Mouse (Mus musculus) MEL (cell line): ENCODE data around the gene Pfpl. TPM values are rescaled to one million over a fixed set of nuclear protein-coding genes. Genes with fewer than 3 reads are reported as not detected.

ENCODE experiments used
- DNase-seq: peaks from one replicate; pipeline ENCODE4 v3.0.0; 2011; ENCODE audit warnings: low read depth, low spot score
- H3K27ac ChIP-seq: 2 replicates; pipeline ENCODE4 v1.5.1; 2012; ENCODE audit warnings: low read depth, mild to moderate bottlenecking, control low read depth, low read length, moderate library complexity; ENCODE audit not compliant: control insufficient read depth
- H3K27me3 ChIP-seq, 2 experiments: fragments of 150-350 bp in 1 of 2; sonication (generic) in 1 of 2; 2 replicates each; pipeline ENCODE4 v1.6.1; 2012; ENCODE audit warnings: low read length in 2 of 2, mild to moderate bottlenecking in 2 of 2, improper control_type of control experiment in 1 of 2, moderate library complexity in 1 of 2; ENCODE audit not compliant: insufficient read depth in 2 of 2, control insufficient read depth in 1 of 2
- H3K36me3 ChIP-seq, 2 experiments: 2 replicates each; pipeline ENCODE4 v1.6.1; 2012 to 2014; ENCODE audit warnings: low read length in 2 of 2, improper control_type of control experiment in 1 of 2, inconsistent platforms in 1 of 2, mild to moderate bottlenecking in 1 of 2; ENCODE audit not compliant: insufficient read depth in 2 of 2, control insufficient read depth in 1 of 2
- H3K4me1 ChIP-seq, 2 experiments: fragments of 150-350 bp in 1 of 2; sonication (generic) in 1 of 2; 2 replicates each; pipeline ENCODE4 v1.6.1; 2012; ENCODE audit warnings: low read length in 2 of 2, improper control_type of control experiment in 1 of 2, mild to moderate bottlenecking in 1 of 2; ENCODE audit not compliant: insufficient read depth in 2 of 2, control insufficient read depth in 1 of 2
- H3K4me3 ChIP-seq, 2 experiments: fragments of 150-350 bp in 1 of 2; sonication (generic) in 1 of 2; 2 replicates each; pipeline ENCODE4 v1.5.1; 2012; ENCODE audit warnings: low read depth in 2 of 2, low read length in 2 of 2, mild to moderate bottlenecking in 2 of 2, moderate library complexity in 2 of 2, control low read depth in 1 of 2, improper control_type of control experiment in 1 of 2; ENCODE audit not compliant: control insufficient read depth in 1 of 2, insufficient read depth in 1 of 2
- H3K79me2 ChIP-seq: 2 replicates; pipeline ENCODE4 v1.6.1; 2012; ENCODE audit warnings: mild to moderate bottlenecking, low read length, moderate library complexity; ENCODE audit not compliant: control insufficient read depth, poor library complexity, insufficient read depth
- H3K9ac ChIP-seq: 2 replicates; pipeline ENCODE4 v1.6.1; 2012; ENCODE audit warnings: low read depth, mild to moderate bottlenecking, control low read depth, low read length, moderate library complexity; ENCODE audit not compliant: control insufficient read depth, poor library complexity, severe bottlenecking
- H3K9me3 ChIP-seq: fragments of 150-350 bp; sonication (generic); replicated peaks from 2 replicates; pipeline ENCODE4 v1.6.1; 2012; ENCODE audit warnings: mild to moderate bottlenecking, low read length, improper control_type of control experiment, moderate library complexity; ENCODE audit not compliant: insufficient read depth
- BHLHE40 ChIP-seq: IDR thresholded peaks from 2 replicates; pipeline ENCODE4 v1.6.1; 2012; ENCODE audit warnings: low read depth, mild to moderate bottlenecking, inconsistent platforms, low read length, improper control_type of control experiment, borderline replicate concordance
- CHD2 ChIP-seq: IDR thresholded peaks from 2 replicates; pipeline ENCODE4 v1.6.1; 2011; ENCODE audit warnings: low read length, improper control_type of control experiment
- ELF1 ChIP-seq: IDR thresholded peaks from 2 replicates; pipeline ENCODE4 v1.6.1; 2014; ENCODE audit warnings: low read depth, mild to moderate bottlenecking, inconsistent platforms, low read length, improper control_type of control experiment, moderate library complexity
- EP300 ChIP-seq, 2 experiments: IDR thresholded peaks; 2 replicates each; pipeline ENCODE4 v1.6.1; 2011; ENCODE audit warnings: improper control_type of control experiment in 2 of 2, low read length in 2 of 2, low read depth in 1 of 2, mild to moderate bottlenecking in 1 of 2
- MAX ChIP-seq: IDR thresholded peaks from 2 replicates; pipeline ENCODE4 v1.6.1; 2011; ENCODE audit warnings: low read length, improper control_type of control experiment
- MAZ ChIP-seq: IDR thresholded peaks from 2 replicates; pipeline ENCODE4 v1.6.1; 2012; ENCODE audit warnings: low read depth, mild to moderate bottlenecking, inconsistent platforms, low read length, improper control_type of control experiment
- MEF2A ChIP-seq: IDR thresholded peaks from 2 replicates; pipeline ENCODE4 v1.6.1; 2014; ENCODE audit warnings: low read depth, mild to moderate bottlenecking, inconsistent platforms, low read length, improper control_type of control experiment; ENCODE audit not compliant: poor library complexity, insufficient replicate concordance, severe bottlenecking; ENCODE audit errors: extremely low read depth
- MXI1 ChIP-seq: IDR thresholded peaks from 2 replicates; pipeline ENCODE4 v1.6.1; 2011; ENCODE audit warnings: mild to moderate bottlenecking, low read depth, low read length, improper control_type of control experiment
- MYB ChIP-seq: IDR thresholded peaks from 2 replicates; pipeline ENCODE4 v1.6.1; 2011; ENCODE audit warnings: mild to moderate bottlenecking, low read depth, low read length, improper control_type of control experiment
- NELFE ChIP-seq: IDR thresholded peaks from 2 replicates; pipeline ENCODE4 v1.6.1; 2011; ENCODE audit warnings: low read depth, low read length, improper control_type of control experiment
- NRF1 ChIP-seq: IDR thresholded peaks from 2 replicates; pipeline ENCODE4 v1.6.1; 2014; ENCODE audit warnings: low read depth, mild to moderate bottlenecking, inconsistent platforms, low read length, improper control_type of control experiment, moderate library complexity; ENCODE audit not compliant: poor library complexity, insufficient read depth, severe bottlenecking
- POLR2A ChIP-seq, 2 experiments: IDR thresholded peaks; 2 replicates each; pipeline ENCODE4 v1.6.1; 2011 to 2012; ENCODE audit warnings: low read length in 2 of 2, mild to moderate bottlenecking in 2 of 2, control low read depth in 1 of 2, improper control_type of control experiment in 1 of 2, low read depth in 1 of 2, moderate library complexity in 1 of 2; ENCODE audit not compliant: control insufficient read depth in 1 of 2, insufficient read depth in 1 of 2, poor library complexity in 1 of 2
- POLR2AphosphoS5 ChIP-seq: IDR thresholded peaks from 2 replicates; pipeline ENCODE4 v1.6.1; 2012; ENCODE audit warnings: low read depth, borderline replicate concordance, mild to moderate bottlenecking, inconsistent platforms, low read length, moderate library complexity, mixed read lengths
- SIN3A ChIP-seq: IDR thresholded peaks from 2 replicates; pipeline ENCODE4 v1.6.1; 2012; ENCODE audit warnings: low read length, improper control_type of control experiment, inconsistent platforms
- TAL1 ChIP-seq: IDR thresholded peaks from 2 replicates; pipeline ENCODE4 v1.6.1; 2012; ENCODE audit warnings: mild to moderate bottlenecking, inconsistent platforms, low read length, moderate library complexity, mixed read lengths
- TBP ChIP-seq: IDR thresholded peaks from 2 replicates; pipeline ENCODE4 v1.8.0; 2011; ENCODE audit warnings: low read depth, low read length, improper control_type of control experiment
- UBTF ChIP-seq: IDR thresholded peaks from 2 replicates; pipeline ENCODE4 v1.6.1; 2012; ENCODE audit warnings: low read depth, mild to moderate bottlenecking, inconsistent platforms, low read length, improper control_type of control experiment, moderate library complexity, borderline replicate concordance; ENCODE audit not compliant: insufficient read depth
- USF2 ChIP-seq, 2 experiments: IDR thresholded peaks; 2 replicates each; pipeline ENCODE4 v1.6.1; 2011 to 2012; ENCODE audit warnings: improper control_type of control experiment in 2 of 2, low read length in 2 of 2, borderline replicate concordance in 1 of 2, inconsistent platforms in 1 of 2, low read depth in 1 of 2, mild to moderate bottlenecking in 1 of 2; ENCODE audit not compliant: insufficient read depth in 1 of 2
- ZKSCAN1 ChIP-seq: IDR thresholded peaks from 2 replicates; pipeline ENCODE4 v1.6.1; 2012; ENCODE audit warnings: low read depth, mild to moderate bottlenecking, inconsistent platforms, low read length, improper control_type of control experiment, moderate library complexity
- ZMIZ1 ChIP-seq: IDR thresholded peaks from 2 replicates; pipeline ENCODE4 v1.6.1; 2012; ENCODE audit warnings: low read depth, mild to moderate bottlenecking, inconsistent platforms, low read length, improper control_type of control experiment, moderate library complexity
- polyA plus RNA-seq, 2 experiments: library from polyadenylated mRNA; stranded (reverse) in 1 of 2; unstranded in 1 of 2; fragments of >175 nt in 1 of 2; fragments of >200 nt in 1 of 2; gene quantifications; 2 replicates each; pipeline versions ENCODE4 v1.2.1 to v1.2.4; 2012; ENCODE audit warnings: low replicate concordance in 2 of 2, low read depth in 1 of 2; ENCODE audit not compliant: insufficient read length in 2 of 2, insufficient read depth in 1 of 2, missing spikeins in 1 of 2
- total RNA-seq: library from RNA; depleted of rRNA; stranded (reverse); fragments of 300-350 nt; gene quantifications from 2 replicates; pipeline ENCODE4 v1.2.3, GENCODE M21; 2012

The Pfpl gene
- total and polyA plus RNA-seq, 3 experiments: not detected

- peaks cover 3 to 4% of the 10 kb centered on the region in 2 experiments; a peak in 2 of 4 replicates for H3K4me1 ChIP-seq
- H3K9ac ChIP-seq: no peak overlapping the region
- H3K79me2 ChIP-seq: no peaks in the 10 kb centered on the region
- TF ChIP-seq MYB (no peak), TAL1 (no peak), CHD2 (no peak), POLR2AphosphoS5 (no peak), ELF1 (no peak), MXI1 (no peak), NELFE (no peak), SIN3A (no peak), POLR2A (IDR thresholded peaks at IDR 0.05; ENCODE audit: control insufficient read depth in 1 of 2, insufficient read depth in 1 of 2, low read depth in 1 of 2, low read length in 2 of 2, poor library complexity in 1 of 2) (no peak), ZMIZ1 (no peak), TBP (no peak), MAZ (no peak), USF2 (IDR thresholded peaks at IDR 0.05; ENCODE audit: borderline replicate concordance in 1 of 2, insufficient read depth in 1 of 2, low read depth in 1 of 2, low read length in 2 of 2) (no peak), UBTF (no peak), ZKSCAN1 (no peak), MEF2A (no peak), NRF1 (no peak), EP300 (IDR thresholded peaks at IDR 0.05; ENCODE audit: low read depth in 1 of 2, low read length in 2 of 2) (no peak), BHLHE40 (no peak), MAX (no peak)
- TF ChIP-seq, all 39 proteins: peak for 0
- peaks cover 0 to 9% of the 10 kb centered on the region in 2 experiments; a peak in 2 of 4 replicates for H3K36me3 ChIP-seq
- H3K4me3 ChIP-seq: no peak overlapping the region
- no peak overlapping the region for H3K27ac ChIP-seq
- H3K9me3 ChIP-seq: no peaks in the 10 kb centered on the region
- no peaks in the 10 kb centered on the region for H3K27me3 ChIP-seq
- no peak for DNase-seq
Measured at GRCm38 (mm10) chr19:12462851-12463721, 35.4 kb downstream of the Pfpl start.
